In genomic region chr9:69443203-69443602, GRCm38 (mm10) we compare ENCODE assay signal across 12 mouse cellular contexts. TPM values are rescaled to one million over a fixed set of nuclear protein-coding genes. Genes with fewer than 3 reads are reported as not detected.
DNase-seq lines count a peak whose midpoint lies in the region; ATAC-seq and TF ChIP-seq lines count a peak whose summit lies in the region.
"Had no signal": no experiment of that assay in that cellular context is flagged by ENCODE, and none has a peak within 500 bp of the region (broad histone marks: within the 10 kb centered on the region; RNA-seq: fewer than 3 reads in every experiment).

No protein-coding gene starts in this region.

- H3K36me3 ChIP-seq in lung, embryonic 15.5 days: no peaks in the 10 kb centered on the region
- H3K36me3 ChIP-seq in midbrain, postnatal 0 days (ENCODE audit: insufficient read depth, low read length): no peaks in the 10 kb centered on the region
- H3K36me3 ChIP-seq: forebrain, embryonic 12.5 days; liver, embryonic 12.5 days had no signal

- DNase-seq in adrenal gland, adult (ENCODE audit: inconsistent age in 2 of 2, low spot score in 1 of 2): peak; percentile 80 to 90
- DNase-seq in adrenal gland, postnatal 25 days: no peak
- peak; percentile 77 for DNase-seq in 3134 (ENCODE audit: extremely low read depth, insufficient read length, low spot score)
- peak; percentile 52 for DNase-seq in gastrocnemius, postnatal 14 days
- no peak for DNase-seq in ovary, postnatal 10 days (ENCODE audit: low spot score)
- no peak for DNase-seq in midbrain, postnatal 0 days (ENCODE audit: low spot score)
- DNase-seq in frontal cortex, postnatal 25 days (ENCODE audit: low spot score in 2 of 2): no peak
- DNase-seq: cerebellum, postnatal 36 days; thymus, postnatal 25 days had no signal

- ATAC-seq in lung, embryonic 15.5 days (ENCODE audit: borderline replicate concordance, extremely low read depth, low FRiP score, low TSS enrichment): no peak
- ATAC-seq in midbrain, postnatal 0 days (ENCODE audit: low FRiP score): no peak

- WGBS in lung, embryonic 15.5 days: 35% methylated on average over 3 of the region's 3 CpGs
- WGBS in midbrain, postnatal 0 days: 66% methylated on average over 3 of the region's 3 CpGs

- H3K4me1 ChIP-seq in lung, embryonic 15.5 days: peaks cover 25% of the 10 kb centered on the region
- no peaks in the 10 kb centered on the region for H3K4me1 ChIP-seq in midbrain, postnatal 0 days (ENCODE audit: insufficient read depth, low read length)

- no peak overlapping the region for H3K4me3 ChIP-seq in lung, embryonic 15.5 days
- no peak overlapping the region for H3K4me3 ChIP-seq in midbrain, postnatal 0 days (ENCODE audit: low read depth, low read length)
- H3K4me3 ChIP-seq: forebrain, embryonic 12.5 days; liver, embryonic 12.5 days had no signal

- H3K27me3 ChIP-seq in lung, embryonic 15.5 days: no peaks in the 10 kb centered on the region
- no peaks in the 10 kb centered on the region for H3K27me3 ChIP-seq in midbrain, postnatal 0 days (ENCODE audit: insufficient read depth, low read length)
- H3K27me3 ChIP-seq: forebrain, embryonic 12.5 days; liver, embryonic 12.5 days had no signal

- no peaks in the 10 kb centered on the region for H3K9me3 ChIP-seq in lung, embryonic 15.5 days
- no peaks in the 10 kb centered on the region for H3K9me3 ChIP-seq in midbrain, postnatal 0 days (ENCODE audit: low read length)
- H3K9me3 ChIP-seq: forebrain, embryonic 12.5 days; liver, embryonic 12.5 days had no signal

- TF ChIP-seq CTCF in midbrain, postnatal 0 days (IDR thresholded peaks at IDR 0.05): no peak

- intact Hi-C loops in gastrocnemius, postnatal 14 days (cut with DNase I; ENCODE audit: low total_unique reads): no loop called here

- peak overlapping the region; percentile 48; the same call in 1 of the 2 replicates for H3K27ac ChIP-seq in lung, embryonic 15.5 days
- no peak overlapping the region for H3K27ac ChIP-seq in midbrain, postnatal 0 days (ENCODE audit: low read depth, low read length)
- H3K27ac ChIP-seq: forebrain, embryonic 12.5 days; liver, embryonic 12.5 days had no signal

- no peak overlapping the region for H3K4me2 ChIP-seq in lung, embryonic 15.5 days
- no peak overlapping the region for H3K4me2 ChIP-seq in midbrain, postnatal 0 days (ENCODE audit: low read depth, low read length, poor library complexity, severe bottlenecking)
- H3K4me2 ChIP-seq: forebrain, embryonic 12.5 days; liver, embryonic 12.5 days had no signal

- H3K9ac ChIP-seq in lung, embryonic 15.5 days: no peak overlapping the region
- no peak overlapping the region for H3K9ac ChIP-seq in midbrain, postnatal 0 days (replicated peaks; ENCODE audit: low read length, poor library complexity, severe bottlenecking)
- H3K9ac ChIP-seq: forebrain, embryonic 12.5 days; liver, embryonic 12.5 days had no signal

RNA-seq across cellular contexts. Expression of gene Anxa2, which starts 10.2 kb away (rescaled TPM):
- 390 and 445 TPM in 2 replicates for total RNA-seq in adrenal gland, postnatal 25 days (2021)
- total RNA-seq in gastrocnemius, postnatal 14 days (2021): 100 to 1,000 TPM in 1 of 2 experiments, 10 to 100 TPM in 1; 90.8 to 119 TPM
- polyA plus RNA-seq in lung, embryonic 15.5 days (2015; fragmentation: Nextera tagmentation; extraction: Ambion mirVana): 776 and 858 TPM in 2 replicates
- 68.4 and 73.2 TPM in 2 replicates for total RNA-seq in midbrain, postnatal 0 days (2014; rRNA removed)
- 69.2 and 79.1 TPM in 2 replicates for polyA plus RNA-seq in midbrain, postnatal 0 days (2015; fragmentation: Nextera tagmentation; extraction: Ambion mirVana)

RNA-seq across cellular contexts. Expression of gene Ice2, which starts 45.5 kb away (rescaled TPM):
- 16.9 and 19.8 TPM in 2 replicates for total RNA-seq in adrenal gland, postnatal 25 days (2021)
- total RNA-seq in gastrocnemius, postnatal 14 days (2021): 1 to 10 TPM; 5.0 to 6.4 TPM
- polyA plus RNA-seq in lung, embryonic 15.5 days (2015; fragmentation: Nextera tagmentation; extraction: Ambion mirVana): 20.4 and 20.6 TPM in 2 replicates
- total RNA-seq in midbrain, postnatal 0 days (2014; rRNA removed): 7.3 and 8.9 TPM in 2 replicates
- polyA plus RNA-seq in midbrain, postnatal 0 days (2015; fragmentation: Nextera tagmentation; extraction: Ambion mirVana): 4.9 and 5.0 TPM in 2 replicates

Comparison
In these comparisons a context has a peak if more than half of its experiments do, and no peak if none do; other contexts are left out.
1. DNase-seq: peak in adrenal gland, adult (2 of 2), 3134 (single experiment) and gastrocnemius, postnatal 14 days (single experiment); none in adrenal gland, postnatal 25 days (single experiment), ovary, postnatal 10 days (single experiment), midbrain, postnatal 0 days (single experiment) and frontal cortex, postnatal 25 days (0 of 2).